Mouse (Mus musculus) heart, embryonic 14.5 days (tissue): ENCODE measurements around the gene Pcolce2. TPM values are rescaled to one million over a fixed set of nuclear protein-coding genes. Genes with fewer than 3 reads are reported as not detected.
"Not testable (repeated sequence)": the region's sequence is repeated elsewhere in the genome, so short reads cannot be mapped to it uniquely, and the experiment has no call there.

ENCODE experiments used
- ATAC-seq: fragments of 200-750 bp; cut with Nextera tagmentation; 2 replicates; pipeline ENCODE4 v1.8.0; 2017; ENCODE audit warnings: low read depth, moderate TSS enrichment; ENCODE audit not compliant: insufficient number of reproducible peaks, insufficient read depth, low FRiP score
- H3K27ac ChIP-seq, 2 experiments: fragments of 200-500 bp in 1 of 2; fragments of 300-500 bp in 1 of 2; sonication (generic) in 1 of 2; replicated peaks in 1 of 2; 2 replicates each; pipeline ENCODE4 v1.5.1; 2012 to 2014; ENCODE audit warnings: low read depth in 2 of 2, low read length in 2 of 2, control low read depth in 1 of 2, mild to moderate bottlenecking in 1 of 2, mixed read lengths in 1 of 2; ENCODE audit not compliant: control insufficient read depth in 1 of 2, insufficient read depth in 1 of 2
- H3K27me3 ChIP-seq: fragments of 300-500 bp; sonication (generic); 2 replicates; pipeline ENCODE4 v1.6.1; 2014; ENCODE audit warnings: mild to moderate bottlenecking, low read length, control low read depth; ENCODE audit not compliant: control insufficient read depth, insufficient read depth
- H3K36me3 ChIP-seq: fragments of 300-500 bp; sonication (generic); 2 replicates; pipeline ENCODE4 v1.6.1; 2014; ENCODE audit warnings: mild to moderate bottlenecking, control low read depth, low read length, mixed read lengths; ENCODE audit not compliant: control insufficient read depth, insufficient read depth
- H3K4me1 ChIP-seq, 2 experiments: fragments of 200-500 bp in 1 of 2; fragments of 300-500 bp in 1 of 2; sonication (generic) in 1 of 2; 2 replicates each; pipeline ENCODE4 v1.6.1; 2012 to 2014; ENCODE audit warnings: low read length in 2 of 2, control low read depth in 1 of 2, mixed read lengths in 1 of 2; ENCODE audit not compliant: control insufficient read depth in 2 of 2, insufficient read depth in 2 of 2
- H3K4me2 ChIP-seq: fragments of 300-500 bp; sonication (generic); 2 replicates; pipeline ENCODE4 v1.6.1; 2014; ENCODE audit warnings: mild to moderate bottlenecking, low read length
- H3K4me3 ChIP-seq, 2 experiments: fragments of 200-500 bp in 1 of 2; fragments of 300-500 bp in 1 of 2; sonication (generic) in 1 of 2; 2 replicates each; pipeline ENCODE4 v1.5.1; 2012 to 2014; ENCODE audit warnings: low read length in 2 of 2, mild to moderate bottlenecking in 2 of 2, control low read depth in 1 of 2, low read depth in 1 of 2, moderate library complexity in 1 of 2; ENCODE audit not compliant: control insufficient read depth in 1 of 2, insufficient read depth in 1 of 2
- H3K9ac ChIP-seq: fragments of 300-500 bp; sonication (generic); 2 replicates; pipeline ENCODE4 v1.6.1; 2014; ENCODE audit warnings: mild to moderate bottlenecking, low read length
- H3K9me3 ChIP-seq: fragments of 300-500 bp; sonication (generic); 2 replicates; pipeline ENCODE4 v1.6.1; 2016; ENCODE audit warnings: low read length, control low read depth; ENCODE audit not compliant: control insufficient read depth
- WGBS: fragments of 180-500 bp; shearing (Covaris S2); extraction: QIAGEN DNeasy Blood & Tissue Kit; methylation state at CpG from one replicate; pipeline ENCODE4 v1.1.7; 2014; 5-methylcytosine and 5-hydroxymethylcytosine counted together
- polyA plus RNA-seq: library from polyadenylated mRNA; unstranded; fragments of >200 nt; fragmentation: Nextera tagmentation; extraction: Ambion mirVana; gene quantifications from 2 replicates; pipeline ENCODE4 v1.2.1, GENCODE M21; 2014

The Pcolce2 gene
- polyA plus RNA-seq, 1 experiment from 2014 or later = 0.22 TPM

DNA sequence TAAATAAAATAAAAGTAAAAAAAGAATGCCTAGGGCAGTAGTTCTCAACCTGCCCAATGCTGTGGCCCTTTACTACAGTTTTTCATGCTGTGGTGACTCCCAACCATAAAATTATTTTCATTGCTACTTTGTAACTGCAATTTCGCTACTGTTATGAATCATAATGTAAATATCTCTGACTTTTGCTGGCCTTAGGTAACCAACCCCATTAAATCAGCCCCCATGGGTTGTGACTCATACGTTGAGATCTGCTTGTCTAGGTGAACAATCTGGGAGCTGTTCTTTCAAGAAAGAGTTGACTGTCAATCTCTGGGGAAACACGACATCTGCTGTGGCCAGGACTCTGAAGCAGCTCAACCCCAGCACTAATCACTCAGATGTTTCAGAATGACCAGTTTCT lies 13.3 kb upstream of the Pcolce2 start:
- Histone ChIP-seq H3K36me3 (no peaks in the 10 kb centered on the region), H3K9ac (no peak overlapping the region), H3K4me1 (no peaks in the 10 kb centered on the region), H3K9me3 (no peaks in the 10 kb centered on the region), H3K27ac (no peak overlapping the region), H3K4me3 (no peak overlapping the region), H3K4me2 (no peak overlapping the region), H3K27me3 (no peaks in the 10 kb centered on the region)
- 87% methylated on average over 3 of the region's 3 CpGs for WGBS
- ATAC-seq = no peak

DNA sequence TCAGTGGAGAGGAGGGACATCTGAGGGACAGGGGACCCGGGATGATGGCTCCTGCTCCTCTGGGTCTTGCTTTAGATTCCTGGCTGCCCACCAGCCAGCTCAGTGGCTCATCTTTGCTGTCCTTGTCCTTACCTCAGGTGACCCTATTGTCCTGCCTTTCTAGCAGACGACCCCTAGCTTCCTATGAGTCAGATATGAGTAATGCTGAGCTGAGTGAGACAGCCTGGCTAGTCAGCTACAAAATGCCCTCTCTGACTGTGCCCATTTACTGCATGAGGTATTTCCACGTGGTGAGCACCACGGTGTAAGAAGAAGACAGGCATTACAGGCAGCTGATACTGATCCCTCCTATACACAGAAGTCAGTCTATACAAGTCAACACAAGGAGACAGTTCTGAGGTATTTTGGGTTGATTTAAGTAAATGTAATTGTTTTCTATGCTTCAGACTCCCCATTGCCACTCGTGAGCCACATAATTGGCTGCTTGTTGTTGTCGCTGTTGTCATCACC lies 8.9 kb upstream of the Pcolce2 start:
- Histone ChIP-seq H3K4me1 (no peaks in the 10 kb centered on the region), H3K27me3 (no peaks in the 10 kb centered on the region), H3K9me3 (no peaks in the 10 kb centered on the region), H3K27ac (no peak overlapping the region), H3K9ac (no peak overlapping the region), H3K36me3 (no peaks in the 10 kb centered on the region), H3K4me2 (no peak overlapping the region), H3K4me3 (no peak overlapping the region)
- no peak for ATAC-seq
- 64% methylated on average over 6 of the region's 6 CpGs for WGBS

DNA sequence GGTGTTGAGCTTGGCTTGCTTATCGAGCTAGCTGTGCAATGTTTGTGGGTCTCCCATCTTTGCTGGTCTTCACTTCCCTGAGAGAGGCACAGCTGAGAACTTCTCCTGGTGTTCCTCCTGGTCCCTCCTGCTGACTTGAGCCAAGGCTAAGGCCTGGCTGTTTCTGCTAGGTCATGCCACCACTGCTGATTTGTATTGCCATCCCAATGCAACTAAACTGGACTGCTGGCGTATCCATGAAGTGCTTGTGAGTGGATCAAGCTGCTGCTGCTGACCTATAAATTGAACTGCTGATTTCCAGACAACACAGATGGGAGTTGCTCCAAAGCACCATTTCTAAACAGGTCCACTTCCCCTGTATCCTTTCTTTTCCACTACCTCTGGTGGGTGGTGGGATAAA lies 7.8 kb upstream of the Pcolce2 start:
- not testable (repeated sequence) for H3K27me3 ChIP-seq, H3K9me3 ChIP-seq, ATAC-seq, H3K4me2 ChIP-seq, H3K4me3 ChIP-seq, H3K27ac ChIP-seq, H3K9ac ChIP-seq, H3K36me3 ChIP-seq, H3K4me1 ChIP-seq
- 79% methylated on average over 2 of the region's 2 CpGs for WGBS

DNA sequence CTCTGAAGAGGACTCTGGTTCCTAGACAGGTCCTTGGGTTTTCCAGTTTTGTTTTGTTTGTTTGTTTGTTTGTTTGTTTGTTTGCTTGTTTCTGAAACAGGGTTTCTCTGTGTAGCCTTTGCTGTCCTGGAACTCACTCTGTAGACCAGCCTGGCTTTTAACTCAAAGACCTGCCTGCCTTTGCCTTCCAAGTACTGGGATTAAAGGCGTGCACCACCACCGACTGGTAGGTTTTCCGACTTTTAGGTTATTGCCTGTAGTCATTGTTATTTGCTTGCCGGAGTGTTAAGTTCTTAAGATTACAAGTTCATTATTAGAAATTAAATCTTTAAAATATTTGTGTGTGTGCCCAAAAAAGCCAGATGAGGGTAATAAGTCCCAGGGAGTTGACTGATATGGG lies 1.0 kb upstream of the Pcolce2 start:
- Histone ChIP-seq H3K9me3 (no peaks in the 10 kb centered on the region), H3K4me3 (no peak overlapping the region), H3K27me3 (peaks cover 43% of the 10 kb centered on the region), H3K27ac (no peak overlapping the region), H3K4me1 (0 out of 4 replicates have a peak, but pooled peaks cover 0 to 5% of the 10 kb centered on the region in 2 experiments), H3K4me2 (no peak overlapping the region), H3K9ac (no peak overlapping the region), H3K36me3 (no peaks in the 10 kb centered on the region)
- WGBS = 72% methylated on average over 4 of the region's 4 CpGs
- no peak for ATAC-seq

DNA sequence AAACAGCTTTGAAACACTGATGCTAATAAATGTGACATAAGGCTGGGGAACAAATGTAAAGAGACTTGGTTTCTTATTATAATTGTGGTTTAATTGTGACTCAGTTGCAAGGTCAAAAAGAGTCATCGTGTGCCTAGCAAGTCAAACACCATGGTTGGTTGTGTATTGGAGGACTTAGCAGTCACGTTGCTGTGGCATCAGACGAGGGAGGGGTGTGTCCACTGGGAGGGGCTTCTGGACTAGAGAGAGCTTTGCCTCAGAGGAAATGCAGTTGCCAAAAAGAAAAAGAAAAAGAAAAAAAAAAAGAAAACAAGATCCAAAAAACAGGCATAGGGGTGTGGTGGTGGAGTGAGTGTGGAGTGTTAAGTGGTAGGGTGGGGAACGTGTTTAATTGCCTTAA lies 2.5 kb downstream of the Pcolce2 start:
- no peaks in the 10 kb centered on the region for H3K9me3 ChIP-seq
- no peak overlapping the region for H3K9ac ChIP-seq
- no peak overlapping the region for H3K27ac ChIP-seq
- H3K4me2 ChIP-seq = no peak overlapping the region
- peaks cover 42% of the 10 kb centered on the region for H3K27me3 ChIP-seq
- H3K4me1 ChIP-seq = 0 out of 4 replicates have a peak, but pooled peaks cover 0 to 5% of the 10 kb centered on the region in 2 experiments
- 44% methylated on average over 4 of the region's 4 CpGs for WGBS
- no peaks in the 10 kb centered on the region for H3K36me3 ChIP-seq
- ATAC-seq = no peak
- no peak overlapping the region for H3K4me3 ChIP-seq

DNA sequence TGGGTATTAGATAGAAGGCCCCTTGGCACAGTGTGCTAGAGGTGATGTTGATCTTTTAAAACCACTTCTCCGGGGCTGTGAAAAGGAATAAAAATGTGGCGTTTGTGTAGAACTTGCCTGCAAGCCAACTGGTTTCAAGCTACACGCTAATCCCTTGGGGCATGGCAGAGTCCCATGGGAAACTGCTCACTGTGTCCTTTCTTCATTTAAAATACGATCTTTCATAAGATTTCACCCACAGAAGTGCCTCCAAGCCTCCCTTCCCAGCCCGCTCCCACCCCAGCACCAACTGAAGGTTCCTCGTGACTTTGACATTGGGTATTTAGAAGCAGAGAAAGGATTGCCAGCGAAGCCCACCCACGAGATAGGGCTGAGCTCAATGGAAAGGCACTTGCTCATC lies 8.5 kb downstream of the Pcolce2 start:
- no peak overlapping the region for H3K4me2 ChIP-seq
- ATAC-seq = no peak
- H3K36me3 ChIP-seq = no peaks in the 10 kb centered on the region
- H3K27me3 ChIP-seq = no peaks in the 10 kb centered on the region
- no peak overlapping the region for H3K27ac ChIP-seq
- WGBS = 82% methylated on average over 8 of the region's 8 CpGs
- H3K4me3 ChIP-seq = no peak overlapping the region
- no peaks in the 10 kb centered on the region for H3K4me1 ChIP-seq
- no peaks in the 10 kb centered on the region for H3K9me3 ChIP-seq
- H3K9ac ChIP-seq = no peak overlapping the region

DNA sequence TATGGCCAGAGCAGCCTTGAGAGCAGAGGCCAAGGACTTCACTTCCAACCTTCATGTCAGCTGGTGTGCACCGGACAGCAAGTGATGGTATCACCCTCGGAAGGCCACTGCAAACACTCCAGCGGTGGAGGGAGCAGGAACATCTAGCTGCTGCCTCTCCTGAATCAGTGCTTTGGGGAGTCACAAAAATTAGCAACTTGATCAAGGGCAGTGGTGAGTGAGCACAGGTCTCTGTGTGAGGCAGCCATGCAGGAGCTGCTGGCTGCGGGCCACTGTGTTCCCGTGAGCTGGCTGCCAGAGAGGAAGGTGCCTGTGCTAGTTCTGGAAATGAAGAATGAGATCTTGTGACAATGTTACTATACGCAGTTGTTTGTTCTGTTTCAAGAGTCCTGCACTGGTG lies 16.0 kb downstream of the Pcolce2 start:
- Histone ChIP-seq H3K4me2 (no peak overlapping the region), H3K4me3 (no peak overlapping the region), H3K9me3 (no peaks in the 10 kb centered on the region), H3K27me3 (no peaks in the 10 kb centered on the region), H3K36me3 (no peaks in the 10 kb centered on the region), H3K27ac (no peak overlapping the region), H3K9ac (no peak overlapping the region), H3K4me1 (no peaks in the 10 kb centered on the region)
- no peak for ATAC-seq
- WGBS = 72% methylated on average over 6 of the region's 6 CpGs

DNA sequence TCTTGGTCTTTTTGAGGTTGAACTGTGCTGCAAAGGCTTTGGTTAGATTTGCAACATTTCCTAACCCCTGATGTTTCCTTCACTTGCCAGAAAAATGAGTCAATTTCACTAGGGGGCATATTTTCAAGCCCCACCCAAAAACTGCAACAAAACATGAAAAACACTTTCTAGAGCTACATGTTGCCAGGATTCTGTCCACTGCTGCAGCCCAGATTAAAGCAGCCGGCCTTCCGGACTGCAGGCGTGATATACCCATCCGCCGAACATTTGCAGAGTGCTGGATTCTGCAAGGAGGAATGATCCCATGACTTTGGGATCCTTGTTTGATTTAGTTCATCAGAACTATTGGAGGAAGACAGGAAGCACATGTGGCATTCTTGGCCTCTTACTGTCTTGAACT lies 17.0 kb downstream of the Pcolce2 start:
- Histone ChIP-seq H3K9me3 (no peaks in the 10 kb centered on the region), H3K4me3 (no peak overlapping the region), H3K27me3 (no peaks in the 10 kb centered on the region), H3K9ac (no peak overlapping the region), H3K4me1 (no peaks in the 10 kb centered on the region), H3K36me3 (no peaks in the 10 kb centered on the region), H3K4me2 (no peak overlapping the region), H3K27ac (no peak overlapping the region)
- WGBS = 89% methylated on average over 5 of the region's 5 CpGs
- no peak for ATAC-seq
